Mouse (Mus musculus) 3134 (cell line): ENCODE measurements around the gene Cracr2b.

Experiments used
- DNase-seq: peaks from one replicate; pipeline ENCODE4 v3.0.0-alpha.2; 2011; ENCODE audit warnings: low spot score; ENCODE audit not compliant: insufficient read length; ENCODE audit errors: extremely low read depth

Cracr2b gene

GRCm38 (mm10) chr7:141451928-141452327, 9.0 kb upstream of the Cracr2b start:
- no peak for DNase-seq

DNA sequence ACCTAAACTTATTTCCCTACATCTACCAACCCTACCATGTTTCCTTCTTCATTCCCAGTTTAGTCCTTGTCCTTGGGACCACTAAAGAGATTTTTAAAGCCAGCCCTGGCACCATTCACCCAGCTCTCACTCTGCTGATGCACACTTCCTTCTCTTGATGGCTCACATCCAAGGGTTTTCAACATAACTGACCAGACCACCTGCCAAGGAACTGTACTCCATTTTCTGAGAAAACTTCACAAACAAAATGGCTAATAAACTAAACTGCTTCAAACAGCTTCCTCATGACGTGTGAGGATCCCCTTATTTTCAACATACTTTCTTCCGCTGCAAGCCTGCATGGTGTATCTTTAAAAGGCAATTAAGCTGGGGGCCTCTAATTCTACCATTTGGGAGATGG, 7.3 kb upstream of the Cracr2b start:
- no peak for DNase-seq

GRCm38 (mm10) chr7:141454967-141455551, 5.8 kb upstream of the Cracr2b start, which contains the start of gene Pnpla2:
TSS of gene Pnpla2 (plus strand) at chr7:141455198.
- DNase-seq = peak; percentile 92

DNA sequence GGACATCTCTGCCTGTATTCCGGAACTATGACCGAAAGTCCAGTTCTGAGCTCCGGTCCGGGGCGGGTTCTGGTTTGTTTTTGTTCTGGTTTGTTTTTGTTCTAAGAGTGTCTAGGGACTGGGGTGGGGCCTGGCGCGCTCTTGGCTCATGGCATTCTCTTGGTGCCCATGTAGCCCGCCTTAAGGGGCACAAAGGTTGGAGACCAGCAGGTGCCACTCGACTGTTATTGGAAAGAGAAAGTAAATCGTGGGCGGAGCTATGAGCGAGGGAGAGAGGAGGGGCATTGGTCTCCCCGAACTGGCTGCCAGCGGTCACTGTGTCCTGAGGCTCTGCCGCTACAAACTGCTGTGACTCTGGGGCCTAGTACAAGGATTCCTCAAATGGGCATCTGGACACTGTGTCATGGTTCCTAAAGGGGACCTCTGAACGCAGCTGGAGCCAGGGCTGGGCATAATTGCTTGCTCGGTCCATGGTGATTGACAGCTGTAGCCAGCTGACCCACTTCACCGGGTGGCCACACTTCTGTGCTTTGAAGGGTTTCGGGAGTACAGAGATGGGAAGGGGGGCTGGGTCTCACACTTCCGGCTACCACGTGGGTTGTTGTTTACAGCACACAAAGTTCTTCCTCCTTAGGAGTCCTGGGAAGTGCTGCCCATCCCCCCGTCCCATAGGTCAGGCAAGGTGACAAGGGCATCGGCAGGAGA, 5.1 kb upstream of the Cracr2b start:
- peak; percentile 68 for DNase-seq

DNA sequence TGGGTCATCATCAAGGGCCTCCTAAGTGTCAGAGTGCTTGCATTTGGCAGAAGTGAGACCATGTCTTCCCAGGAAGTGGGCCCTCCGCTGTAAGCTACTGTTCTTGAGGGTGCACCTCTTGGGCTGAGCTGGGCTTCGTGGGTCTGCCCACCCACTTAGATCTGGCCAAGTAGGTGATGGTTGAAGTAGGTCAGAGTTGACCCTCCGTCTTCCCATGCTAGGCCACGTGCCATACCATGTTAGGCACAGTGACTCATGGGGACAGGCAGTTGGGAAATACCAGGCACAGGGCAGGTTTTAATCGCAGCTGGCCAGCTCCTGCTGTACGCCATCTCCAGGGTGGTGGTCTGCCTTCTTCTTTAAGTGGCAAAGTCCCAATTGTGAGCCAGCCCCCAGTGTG, 4.2 kb upstream of the Cracr2b start:
- no peak for DNase-seq

GRCm38 (mm10) chr7:141457236-141457635, 3.7 kb upstream of the Cracr2b start:
- DNase-seq = no peak

DNA sequence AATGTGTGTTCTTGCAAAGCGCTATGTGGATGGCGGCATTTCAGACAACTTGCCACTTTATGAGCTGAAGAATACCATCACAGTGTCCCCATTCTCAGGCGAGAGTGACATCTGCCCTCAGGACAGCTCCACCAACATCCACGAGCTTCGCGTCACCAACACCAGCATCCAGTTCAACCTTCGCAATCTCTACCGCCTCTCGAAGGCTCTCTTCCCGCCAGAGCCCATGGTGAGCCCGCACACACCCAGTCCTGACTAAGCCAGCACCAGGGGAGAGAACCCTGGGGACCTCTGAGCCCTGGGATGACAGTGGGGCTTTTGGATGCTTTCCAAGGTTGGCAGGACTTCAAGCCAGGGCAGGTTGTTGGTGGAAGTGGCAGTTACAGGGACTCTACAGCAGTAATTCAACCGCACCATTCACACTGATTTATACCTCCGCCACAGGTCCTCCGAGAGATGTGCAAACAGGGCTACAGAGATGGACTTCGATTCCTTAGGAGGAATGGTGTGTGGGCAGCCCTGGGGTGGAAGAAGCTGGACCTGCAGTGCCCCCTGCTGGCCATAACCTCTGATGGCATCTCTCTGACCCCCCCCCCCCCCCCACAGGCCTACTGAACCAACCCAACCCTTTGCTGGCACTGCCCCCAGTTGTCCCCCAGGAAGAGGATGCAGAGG, 2.8 kb upstream of the Cracr2b start:
- DNase-seq = no peak

DNA sequence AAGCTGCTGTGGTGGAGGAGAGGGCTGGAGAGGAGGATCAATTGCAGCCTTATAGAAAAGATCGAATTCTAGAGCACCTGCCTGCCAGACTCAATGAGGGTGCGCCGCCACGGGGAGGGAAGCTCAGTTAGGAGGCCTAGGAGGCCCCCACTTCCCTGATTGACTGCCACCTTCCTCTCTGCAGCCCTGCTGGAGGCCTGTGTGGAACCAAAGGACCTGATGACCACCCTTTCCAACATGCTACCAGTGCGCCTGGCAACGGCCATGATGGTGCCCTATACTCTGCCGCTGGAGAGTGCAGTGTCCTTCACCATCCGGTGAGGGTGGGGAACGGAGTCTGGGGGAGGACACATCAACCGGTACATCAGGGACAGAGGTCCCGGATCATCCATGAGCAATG, 2.2 kb upstream of the Cracr2b start:
- no peak for DNase-seq

GRCm38 (mm10) chr7:141459301-141459711, 1.6 kb upstream of the Cracr2b start:
- no peak for DNase-seq

GRCm38 (mm10) chr7:141460001-141460390, 898 bp upstream of the Cracr2b start:
- no peak for DNase-seq

GRCm38 (mm10) chr7:141461521-141462332, 833 bp downstream of the Cracr2b start:
- no peak for DNase-seq

GRCm38 (mm10) chr7:141462333-141462821, 1.5 kb downstream of the Cracr2b start:
- no peak for DNase-seq

DNA sequence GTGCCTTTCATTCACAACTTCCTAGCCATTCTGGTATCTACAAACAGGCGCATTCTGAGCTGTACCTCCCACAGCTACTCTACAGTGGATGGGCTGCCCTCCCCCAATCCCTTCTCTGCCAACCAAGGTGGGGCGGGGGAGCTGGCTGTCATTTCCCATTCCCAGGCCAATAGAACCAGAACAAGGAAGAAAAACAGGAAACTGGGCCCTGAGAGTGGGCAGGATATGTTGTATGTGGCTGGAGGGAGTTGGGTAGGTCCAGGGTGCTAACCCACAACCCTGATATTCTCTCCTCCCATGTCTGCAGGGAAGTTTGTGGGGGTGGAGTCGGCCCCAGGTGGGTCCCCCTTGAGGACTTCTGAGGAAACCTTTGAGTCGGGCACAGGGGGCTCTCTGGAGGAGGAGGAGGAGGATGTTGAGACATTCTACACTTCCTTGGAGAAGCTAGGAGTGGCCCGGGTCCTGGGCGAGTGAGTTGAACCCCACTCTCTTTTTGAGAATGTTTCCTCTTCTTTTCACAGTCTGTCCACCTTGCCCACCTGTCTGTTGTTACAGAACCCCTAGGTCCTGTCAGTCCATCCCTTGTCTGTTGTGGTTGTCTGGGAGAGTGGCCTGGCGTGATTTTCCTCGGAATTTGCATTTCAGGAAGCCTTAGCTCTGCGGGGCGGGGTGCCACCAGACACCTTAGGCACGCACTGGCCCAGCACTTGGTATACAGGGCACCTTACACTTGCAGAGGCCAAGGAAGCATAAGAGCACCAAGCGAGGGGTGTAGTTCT, 3.1 kb downstream of the Cracr2b start:
- DNase-seq = no peak

- DNase-seq = no peak
These were observed 3.8 kb downstream of the Cracr2b start for GRCm38 (mm10) chr7:141464603-141465201.

DNA sequence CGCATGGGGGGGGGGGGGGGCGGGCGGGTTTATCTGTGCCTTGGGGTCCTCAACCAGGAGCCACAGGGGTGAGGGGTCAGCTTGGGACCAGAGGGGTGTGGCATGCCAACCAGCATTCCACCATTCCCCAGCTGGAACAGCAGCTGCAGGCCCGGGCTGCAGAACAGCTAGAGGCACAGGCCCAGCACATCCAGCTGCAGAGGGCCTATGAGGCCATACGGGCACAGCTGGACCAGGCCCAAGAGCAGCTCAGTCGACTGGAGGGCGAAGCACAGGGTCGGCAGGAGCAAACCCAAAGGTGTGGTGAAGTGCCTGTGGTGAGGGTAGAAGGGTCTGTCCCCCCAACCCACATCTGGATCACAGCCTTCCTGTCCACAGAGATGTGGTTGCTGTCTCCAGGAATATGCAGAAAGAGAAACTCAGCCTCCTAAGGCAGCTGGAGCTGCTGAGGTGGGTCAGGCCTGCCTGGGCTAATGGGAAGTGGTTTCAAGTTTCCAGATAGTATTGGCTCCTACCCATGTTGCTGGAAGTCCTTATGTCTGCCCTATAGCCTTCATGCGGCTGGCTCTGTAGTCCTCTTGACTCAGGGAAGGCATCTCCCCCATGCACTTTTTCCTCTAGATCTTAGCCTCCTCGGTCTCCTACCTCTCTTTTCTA, 4.6 kb downstream of the Cracr2b start:
- DNase-seq = peak; percentile 74

DNA sequence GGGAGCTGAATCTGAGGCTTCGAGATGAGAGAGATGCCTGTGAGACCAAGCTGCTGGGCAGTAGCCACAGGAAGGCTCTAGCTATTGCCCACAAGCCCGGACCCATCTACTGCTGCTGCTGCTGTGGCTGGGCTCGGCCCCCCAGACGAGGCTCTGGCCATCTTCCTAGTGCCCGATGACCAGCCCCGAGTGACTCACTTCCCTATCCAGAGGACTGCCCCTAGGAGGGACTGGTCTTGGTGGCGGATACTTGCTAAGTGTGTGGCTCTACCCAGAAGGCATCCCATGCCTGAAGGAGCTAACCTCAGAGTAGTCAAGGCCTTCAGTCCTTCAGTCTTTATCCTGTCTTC, 5.1 kb downstream of the Cracr2b start:
- DNase-seq = peak; percentile 81

DNA sequence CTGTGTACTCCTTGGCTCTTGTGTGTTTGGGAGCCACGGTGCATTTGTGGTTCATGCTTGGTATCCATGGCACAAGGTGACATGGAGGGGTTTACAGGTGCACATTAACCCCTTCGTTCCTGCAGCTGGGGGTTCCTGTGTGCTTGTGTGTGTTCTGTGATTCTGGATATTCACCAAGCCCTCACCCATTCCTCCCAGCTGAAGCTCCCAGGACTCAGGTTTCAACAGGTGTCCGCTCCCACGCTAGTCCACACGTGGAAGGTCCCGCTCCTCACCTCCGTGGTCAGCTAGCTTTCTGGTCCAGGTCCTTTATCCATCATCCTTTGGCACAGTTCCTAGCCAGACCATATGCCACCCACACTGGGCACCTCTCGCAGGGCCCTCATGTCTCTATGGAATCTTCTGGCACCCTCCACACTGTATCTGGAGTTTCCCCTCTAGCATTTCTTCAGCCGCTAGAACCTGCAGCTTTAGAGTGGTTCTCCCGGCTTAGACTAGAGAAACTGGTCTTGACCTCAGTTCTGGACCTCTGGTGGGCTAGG, 5.8 kb downstream of the Cracr2b start:
- no peak for DNase-seq

GRCm38 (mm10) chr7:141467230-141468030, 6.5 kb downstream of the Cracr2b start, which contains the start of gene Cd151:
TSS of gene Cd151 (plus strand) at chr7:141467392.
- DNase-seq = peak; percentile 94
